Mouse (Mus musculus): ENCODE measurements around the gene Lmna. TPM values are rescaled to one million over a fixed set of nuclear protein-coding genes. Genes with fewer than 3 reads are reported as not detected.

The Lmna gene
- polyA plus RNA-seq, 1 experiment from 2014 or later: 59.7 TPM

GRCm38 (mm10) chr3:88473571-88473970 is 36.2 kb downstream of the Lmna start:
- no peak for ATAC-seq
- H3K4me1 ChIP-seq (ENCODE audit: control insufficient read depth, insufficient read depth, low read length): no peaks in the 10 kb centered on the region
- H3K36me3 ChIP-seq (ENCODE audit: control insufficient read depth, insufficient read depth, low read length): no peaks in the 10 kb centered on the region
- H3K27ac ChIP-seq (ENCODE audit: low read length): no peak overlapping the region
- no peak overlapping the region for H3K9ac ChIP-seq (ENCODE audit: low read depth, low read length)
- H3K4me2 ChIP-seq (ENCODE audit: low read length): no peak overlapping the region
- H3K4me3 ChIP-seq (ENCODE audit: low read depth, low read length): no peak overlapping the region
- no peaks in the 10 kb centered on the region for H3K27me3 ChIP-seq (ENCODE audit: control insufficient read depth, insufficient read depth, low read depth, low read length)
- 100% methylated on average over 1 of the region's 1 CpGs for WGBS
- no peaks in the 10 kb centered on the region for H3K9me3 ChIP-seq (replicated peaks; ENCODE audit: control insufficient read depth, low read length, poor library complexity, severe bottlenecking)

- H3K9me3 ChIP-seq (replicated peaks; ENCODE audit: control insufficient read depth, low read length, poor library complexity, severe bottlenecking): no peaks in the 10 kb centered on the region
- no peak overlapping the region for H3K9ac ChIP-seq (ENCODE audit: low read depth, low read length)
- 0 out of 2 replicates have a peak, but pooled peaks have one; percentile 39 for ATAC-seq
- H3K36me3 ChIP-seq (ENCODE audit: control insufficient read depth, insufficient read depth, low read length): no peaks in the 10 kb centered on the region
- H3K27me3 ChIP-seq (ENCODE audit: control insufficient read depth, insufficient read depth, low read depth, low read length): no peaks in the 10 kb centered on the region
- H3K4me2 ChIP-seq (ENCODE audit: low read length): no peak overlapping the region
- H3K4me1 ChIP-seq (ENCODE audit: control insufficient read depth, insufficient read depth, low read length): no peaks in the 10 kb centered on the region
- H3K27ac ChIP-seq (ENCODE audit: low read length): no peak overlapping the region
- 18% methylated on average over 5 of the region's 5 CpGs for WGBS
- H3K4me3 ChIP-seq (ENCODE audit: low read depth, low read length): no peak overlapping the region
Measured at GRCm38 (mm10) chr3:88473020-88473419, 36.7 kb downstream of the Lmna start.

- Histone ChIP-seq H3K9me3 (replicated peaks; ENCODE audit: control insufficient read depth, low read length, poor library complexity, severe bottlenecking) (no peaks in the 10 kb centered on the region), H3K36me3 (ENCODE audit: control insufficient read depth, insufficient read depth, low read length) (no peaks in the 10 kb centered on the region), H3K27me3 (ENCODE audit: control insufficient read depth, insufficient read depth, low read depth, low read length) (no peaks in the 10 kb centered on the region), H3K9ac (ENCODE audit: low read depth, low read length) (no peak overlapping the region), H3K4me3 (ENCODE audit: low read depth, low read length) (no peak overlapping the region), H3K4me2 (ENCODE audit: low read length) (no peak overlapping the region), H3K4me1 (ENCODE audit: control insufficient read depth, insufficient read depth, low read length) (no peaks in the 10 kb centered on the region), H3K27ac (ENCODE audit: low read length) (no peak overlapping the region)
- 80% methylated on average over 10 of the region's 10 CpGs for WGBS
- ATAC-seq: no peak
Measured at GRCm38 (mm10) chr3:88470943-88471479, 38.7 kb downstream of the Lmna start.

- no peaks in the 10 kb centered on the region for H3K9me3 ChIP-seq (replicated peaks; ENCODE audit: control insufficient read depth, low read length, poor library complexity, severe bottlenecking)
- no peaks in the 10 kb centered on the region for H3K4me1 ChIP-seq (ENCODE audit: control insufficient read depth, insufficient read depth, low read length)
- H3K27ac ChIP-seq (ENCODE audit: low read length): no peak overlapping the region
- H3K36me3 ChIP-seq (ENCODE audit: control insufficient read depth, insufficient read depth, low read length): no peaks in the 10 kb centered on the region
- no peak overlapping the region for H3K4me3 ChIP-seq (ENCODE audit: low read depth, low read length)
- H3K27me3 ChIP-seq (ENCODE audit: control insufficient read depth, insufficient read depth, low read depth, low read length): no peaks in the 10 kb centered on the region
- no peak for ATAC-seq
- H3K9ac ChIP-seq (ENCODE audit: low read depth, low read length): no peak overlapping the region
- WGBS: 86% methylated on average over 2 of the region's 2 CpGs
- H3K4me2 ChIP-seq (ENCODE audit: low read length): no peak overlapping the region
Measured at GRCm38 (mm10) chr3:88469466-88469865, 40.3 kb downstream of the Lmna start.

GRCm38 (mm10) chr3:88467116-88467824 is 42.5 kb downstream of the Lmna start:
- no peaks in the 10 kb centered on the region for H3K9me3 ChIP-seq (replicated peaks; ENCODE audit: control insufficient read depth, low read length, poor library complexity, severe bottlenecking)

GRCm38 (mm10) chr3:88465127-88465526 is 44.6 kb downstream of the Lmna start:
- H3K27me3 ChIP-seq (ENCODE audit: control insufficient read depth, insufficient read depth, low read depth, low read length): no peaks in the 10 kb centered on the region
- 96% methylated on average over 2 of the region's 2 CpGs for WGBS
- H3K9me3 ChIP-seq (replicated peaks; ENCODE audit: control insufficient read depth, low read length, poor library complexity, severe bottlenecking): no peaks in the 10 kb centered on the region
- no peaks in the 10 kb centered on the region for H3K4me1 ChIP-seq (ENCODE audit: control insufficient read depth, insufficient read depth, low read length)
- no peaks in the 10 kb centered on the region for H3K36me3 ChIP-seq (ENCODE audit: control insufficient read depth, insufficient read depth, low read length)
- no peak overlapping the region for H3K27ac ChIP-seq (ENCODE audit: low read length)
- H3K9ac ChIP-seq (ENCODE audit: low read depth, low read length): no peak overlapping the region
- H3K4me3 ChIP-seq (ENCODE audit: low read depth, low read length): no peak overlapping the region
- no peak overlapping the region for H3K4me2 ChIP-seq (ENCODE audit: low read length)
- ATAC-seq: no peak

More at GRCm38 (mm10) chr3:88467116-88467824, 42.5 kb downstream of the Lmna start:
- H3K4me3 ChIP-seq (ENCODE audit: low read depth, low read length): no peak overlapping the region
- no peaks in the 10 kb centered on the region for H3K4me1 ChIP-seq (ENCODE audit: control insufficient read depth, insufficient read depth, low read length)
- no peak overlapping the region; the same call in 1 of the 2 replicates for H3K27ac ChIP-seq (ENCODE audit: low read length)
- H3K36me3 ChIP-seq (ENCODE audit: control insufficient read depth, insufficient read depth, low read length): no peaks in the 10 kb centered on the region
- H3K4me2 ChIP-seq (ENCODE audit: low read length): no peak overlapping the region
- H3K9ac ChIP-seq (ENCODE audit: low read depth, low read length): peak overlapping the region; percentile 51; the same call in 1 of the 2 replicates
- WGBS: 28% methylated on average over 16 of the region's 16 CpGs
- H3K27me3 ChIP-seq (ENCODE audit: control insufficient read depth, insufficient read depth, low read depth, low read length): no peaks in the 10 kb centered on the region
- ATAC-seq: peak; percentile 80

GRCm38 (mm10) chr3:88464425-88464824 is 45.3 kb downstream of the Lmna start:
- Histone ChIP-seq H3K9ac (ENCODE audit: low read depth, low read length) (no peak overlapping the region), H3K27me3 (ENCODE audit: control insufficient read depth, insufficient read depth, low read depth, low read length) (no peaks in the 10 kb centered on the region), H3K4me3 (ENCODE audit: low read depth, low read length) (no peak overlapping the region), H3K36me3 (ENCODE audit: control insufficient read depth, insufficient read depth, low read length) (no peaks in the 10 kb centered on the region), H3K4me2 (ENCODE audit: low read length) (no peak overlapping the region), H3K9me3 (replicated peaks; ENCODE audit: control insufficient read depth, low read length, poor library complexity, severe bottlenecking) (no peaks in the 10 kb centered on the region), H3K27ac (ENCODE audit: low read length) (no peak overlapping the region), H3K4me1 (ENCODE audit: control insufficient read depth, insufficient read depth, low read length) (peaks cover 2% of the 10 kb centered on the region; the same call in 1 of the 2 replicates)
- no peak for ATAC-seq
- WGBS: 55% methylated on average over 3 of the region's 3 CpGs

GRCm38 (mm10) chr3:88460983-88461696 is 48.6 kb downstream of the Lmna start, which contains the start of gene Sema4a:
Sema4a (minus strand) TSS chr3:88461182.
- WGBS: 41% methylated on average over 12 of the region's 12 CpGs
- H3K9ac ChIP-seq (ENCODE audit: low read depth, low read length): no peak within 1 kb of the TSS
- H3K36me3 ChIP-seq (ENCODE audit: control insufficient read depth, insufficient read depth, low read length): no peaks in the 10 kb centered on the region
- H3K4me3 ChIP-seq (ENCODE audit: low read depth, low read length): no peak within 1 kb of the TSS
- peak; percentile 5; the same call in 1 of the 2 replicates for ATAC-seq
- H3K27me3 ChIP-seq (ENCODE audit: control insufficient read depth, insufficient read depth, low read depth, low read length): no peaks in the 10 kb centered on the region
- H3K27ac ChIP-seq (ENCODE audit: low read length): no peak within 1 kb of the TSS; the same call in 1 of the 2 replicates
- no peak within 1 kb of the TSS for H3K4me2 ChIP-seq (ENCODE audit: low read length)
- H3K4me1 ChIP-seq (ENCODE audit: control insufficient read depth, insufficient read depth, low read length): peaks cover 25% of the 10 kb centered on the region
- no peaks in the 10 kb centered on the region for H3K9me3 ChIP-seq (replicated peaks; ENCODE audit: control insufficient read depth, low read length, poor library complexity, severe bottlenecking)

- no peaks in the 10 kb centered on the region for H3K9me3 ChIP-seq (replicated peaks; ENCODE audit: control insufficient read depth, low read length, poor library complexity, severe bottlenecking)
- no peaks in the 10 kb centered on the region for H3K27me3 ChIP-seq (ENCODE audit: control insufficient read depth, insufficient read depth, low read depth, low read length)
- ATAC-seq: no peak
- no peak overlapping the region for H3K9ac ChIP-seq (ENCODE audit: low read depth, low read length)
- WGBS: 83% methylated on average over 5 of the region's 5 CpGs
- no peak overlapping the region for H3K4me2 ChIP-seq (ENCODE audit: low read length)
- H3K36me3 ChIP-seq (ENCODE audit: control insufficient read depth, insufficient read depth, low read length): no peaks in the 10 kb centered on the region
- no peak overlapping the region for H3K4me3 ChIP-seq (ENCODE audit: low read depth, low read length)
- H3K4me1 ChIP-seq (ENCODE audit: control insufficient read depth, insufficient read depth, low read length): peaks cover 25% of the 10 kb centered on the region
- no peak overlapping the region for H3K27ac ChIP-seq (ENCODE audit: low read length)
Measured at GRCm38 (mm10) chr3:88460029-88460428, 49.7 kb downstream of the Lmna start.
